Mouse (Mus musculus): Measurements from ENCODE around the gene Wdhd1. TPM values are rescaled to one million over a fixed set of nuclear protein-coding genes. Genes with fewer than 3 reads are reported as not detected.

Gene Wdhd1
- polyA plus RNA-seq, 1 experiment from 2014 or later: 22.9 TPM

GRCm38 (mm10) chr14:47236491-47236890, 40.2 kb downstream of the Wdhd1 start:
- no peaks in the 10 kb centered on the region for H3K27me3 ChIP-seq (replicated peaks)
- 93% methylated on average over 7 of the region's 7 CpGs for WGBS
- ATAC-seq (ENCODE audit: insufficient number of reproducible peaks, low FRiP score): no peak
- peaks cover 16% of the 10 kb centered on the region for H3K4me1 ChIP-seq (replicated peaks)
- H3K27ac ChIP-seq (ENCODE audit: poor library complexity, severe bottlenecking): no peak overlapping the region
- no peak overlapping the region for H3K4me3 ChIP-seq
- peaks cover 8% of the 10 kb centered on the region; the same call in 1 of the 2 replicates for H3K36me3 ChIP-seq
- no peak overlapping the region for H3K4me2 ChIP-seq
- H3K9ac ChIP-seq: no peak overlapping the region
- peaks cover 12% of the 10 kb centered on the region for H3K9me3 ChIP-seq (replicated peaks)

GRCm38 (mm10) chr14:47234526-47235250, 42.0 kb downstream of the Wdhd1 start:
- H3K4me3 ChIP-seq: no peak overlapping the region
- H3K4me2 ChIP-seq: no peak overlapping the region
- H3K4me1 ChIP-seq (replicated peaks): peaks cover 6% of the 10 kb centered on the region; the same call in 1 of the 2 replicates
- H3K27ac ChIP-seq (ENCODE audit: poor library complexity, severe bottlenecking): no peak overlapping the region
- 59% methylated on average over 5 of the region's 5 CpGs for WGBS
- no peak overlapping the region for H3K9ac ChIP-seq
- 0 out of 2 replicates have a peak, but pooled peaks cover 2% of the 10 kb centered on the region for H3K36me3 ChIP-seq
- H3K27me3 ChIP-seq (replicated peaks): no peaks in the 10 kb centered on the region
- peaks cover 12% of the 10 kb centered on the region for H3K9me3 ChIP-seq (replicated peaks)
- no peak for ATAC-seq (ENCODE audit: insufficient number of reproducible peaks, low FRiP score)

DNA sequence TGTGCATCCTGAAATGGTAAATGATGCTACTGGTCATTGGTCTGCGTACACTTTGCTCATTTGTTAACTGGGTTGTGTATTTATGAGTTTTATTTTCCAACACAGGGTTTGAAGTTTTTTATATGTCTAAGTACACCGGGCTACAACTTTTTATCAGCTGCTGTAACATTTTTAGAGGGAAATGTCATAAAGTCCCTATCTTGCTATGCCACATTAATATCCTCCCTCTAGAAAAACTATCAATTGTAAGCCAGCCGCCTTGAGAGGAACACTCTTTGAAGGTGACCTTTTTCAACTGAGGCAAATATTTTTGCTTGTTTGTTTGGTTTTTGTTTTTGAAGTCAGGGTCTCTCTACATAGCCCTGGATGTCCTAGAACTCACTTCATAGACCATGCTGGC, 42.6 kb downstream of the Wdhd1 start:
- no peak overlapping the region for H3K27ac ChIP-seq (ENCODE audit: poor library complexity, severe bottlenecking)
- WGBS: 63% methylated on average over 3 of the region's 3 CpGs
- H3K4me3 ChIP-seq: no peak overlapping the region
- ATAC-seq (ENCODE audit: insufficient number of reproducible peaks, low FRiP score): no peak
- H3K9ac ChIP-seq: no peak overlapping the region
- no peaks in the 10 kb centered on the region for H3K27me3 ChIP-seq (replicated peaks)
- peaks cover 9% of the 10 kb centered on the region; the same call in 1 of the 2 replicates for H3K4me1 ChIP-seq (replicated peaks)
- peaks cover 12% of the 10 kb centered on the region for H3K9me3 ChIP-seq (replicated peaks)
- 0 out of 2 replicates have a peak, but pooled peaks cover 2% of the 10 kb centered on the region for H3K36me3 ChIP-seq
- no peak overlapping the region for H3K4me2 ChIP-seq

DNA sequence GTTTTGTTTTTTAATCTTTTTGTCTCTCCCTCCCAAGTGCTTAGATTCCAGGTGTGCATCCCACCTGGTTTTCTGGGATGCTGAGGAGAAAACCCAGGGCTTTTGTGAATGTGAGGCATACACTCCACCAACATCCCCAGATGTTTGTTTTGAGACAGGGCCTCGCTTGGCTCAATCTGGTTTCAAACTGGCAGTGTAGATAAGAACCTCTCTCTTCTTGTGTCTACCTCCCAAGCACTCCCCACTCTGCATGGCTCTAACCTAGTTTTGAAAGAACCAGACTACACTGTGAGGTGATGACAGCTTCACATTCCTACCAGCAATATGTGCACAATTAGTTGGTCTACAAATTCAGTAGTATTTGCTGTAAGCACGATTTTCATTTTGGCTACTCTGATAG, 43.1 kb downstream of the Wdhd1 start:
- no peak overlapping the region for H3K4me3 ChIP-seq
- 0 out of 2 replicates have a peak, but pooled peaks cover 2% of the 10 kb centered on the region for H3K36me3 ChIP-seq
- H3K4me1 ChIP-seq (replicated peaks): peaks cover 9% of the 10 kb centered on the region; the same call in 1 of the 2 replicates
- no peak overlapping the region for H3K27ac ChIP-seq (ENCODE audit: poor library complexity, severe bottlenecking)
- H3K9me3 ChIP-seq (replicated peaks): peaks cover 12% of the 10 kb centered on the region
- no peak overlapping the region for H3K9ac ChIP-seq
- peak; percentile 77 for ATAC-seq (ENCODE audit: insufficient number of reproducible peaks, low FRiP score)
- no peaks in the 10 kb centered on the region for H3K27me3 ChIP-seq (replicated peaks)
- H3K4me2 ChIP-seq: no peak overlapping the region
- 14% methylated on average over 2 of the region's 2 CpGs for WGBS

DNA sequence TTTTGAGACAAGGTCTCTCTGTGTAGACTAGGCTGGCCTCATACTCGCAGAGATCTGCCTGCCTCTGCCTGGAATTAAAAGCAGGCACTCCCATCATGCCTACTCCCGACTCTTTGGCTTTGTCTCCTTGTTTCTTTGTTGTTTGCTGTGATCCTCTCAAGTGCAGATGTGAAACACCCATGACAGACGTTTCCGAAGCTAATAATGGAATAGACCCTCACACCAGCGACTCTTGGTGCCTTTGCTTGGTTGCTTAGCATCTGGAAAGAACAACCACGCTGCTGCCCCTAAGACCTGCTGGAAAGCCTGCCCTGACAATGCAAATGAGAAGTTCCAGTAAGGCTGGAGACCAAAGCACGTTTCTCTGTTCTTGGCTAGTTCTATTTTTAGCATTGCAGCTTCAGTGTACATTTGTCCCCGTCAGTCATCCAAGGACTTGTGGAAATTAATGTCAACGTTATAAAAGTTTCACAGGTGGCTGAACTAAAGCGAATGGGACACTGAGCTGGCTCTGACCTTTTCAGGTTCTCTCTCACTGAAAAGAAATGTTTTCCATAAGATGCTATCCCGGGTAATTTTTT, 46.8 kb downstream of the Wdhd1 start:
- H3K27ac ChIP-seq (ENCODE audit: poor library complexity, severe bottlenecking): peak overlapping the region; percentile 64; the same call in 1 of the 2 replicates
- H3K9me3 ChIP-seq (replicated peaks): 0 out of 2 replicates have a peak, but pooled peaks cover 2% of the 10 kb centered on the region
- H3K4me2 ChIP-seq: no peak overlapping the region
- no peaks in the 10 kb centered on the region for H3K27me3 ChIP-seq (replicated peaks)
- H3K4me1 ChIP-seq (replicated peaks): peaks cover 9% of the 10 kb centered on the region; the same call in 1 of the 2 replicates
- no peak overlapping the region for H3K9ac ChIP-seq
- H3K4me3 ChIP-seq: no peak overlapping the region
- ATAC-seq (ENCODE audit: insufficient number of reproducible peaks, low FRiP score): no peak
- no peaks in the 10 kb centered on the region for H3K36me3 ChIP-seq
- 57% methylated on average over 11 of the region's 11 CpGs for whole genome bisulfite sequencing

GRCm38 (mm10) chr14:47225931-47226330, 50.7 kb downstream of the Wdhd1 start:
- Histone ChIP-seq H3K4me3 (no peak overlapping the region), H3K36me3 (no peaks in the 10 kb centered on the region), H3K9ac (no peak overlapping the region), H3K4me2 (no peak overlapping the region), H3K4me1 (replicated peaks) (peaks cover 4% of the 10 kb centered on the region; the same call in 1 of the 2 replicates), H3K27ac (ENCODE audit: poor library complexity, severe bottlenecking) (no peak overlapping the region), H3K9me3 (replicated peaks) (0 out of 2 replicates have a peak, but pooled peaks cover 2% of the 10 kb centered on the region), H3K27me3 (replicated peaks) (no peaks in the 10 kb centered on the region)
- ATAC-seq (ENCODE audit: insufficient number of reproducible peaks, low FRiP score): no peak
- WGBS: 88% methylated on average over 8 of the region's 8 CpGs

- Histone ChIP-seq H3K4me3 (no peak overlapping the region), H3K9ac (no peak overlapping the region), H3K4me1 (replicated peaks) (peaks cover 3% of the 10 kb centered on the region; the same call in 1 of the 2 replicates), H3K27me3 (replicated peaks) (no peaks in the 10 kb centered on the region), H3K27ac (ENCODE audit: poor library complexity, severe bottlenecking) (no peak overlapping the region), H3K4me2 (no peak overlapping the region), H3K36me3 (no peaks in the 10 kb centered on the region), H3K9me3 (replicated peaks) (0 out of 2 replicates have a peak, but pooled peaks cover 2% of the 10 kb centered on the region)
- WGBS: 76% methylated on average over 10 of the region's 10 CpGs
- ATAC-seq (ENCODE audit: insufficient number of reproducible peaks, low FRiP score): no peak
Measured at GRCm38 (mm10) chr14:47224476-47225325, 52.0 kb downstream of the Wdhd1 start.

DNA sequence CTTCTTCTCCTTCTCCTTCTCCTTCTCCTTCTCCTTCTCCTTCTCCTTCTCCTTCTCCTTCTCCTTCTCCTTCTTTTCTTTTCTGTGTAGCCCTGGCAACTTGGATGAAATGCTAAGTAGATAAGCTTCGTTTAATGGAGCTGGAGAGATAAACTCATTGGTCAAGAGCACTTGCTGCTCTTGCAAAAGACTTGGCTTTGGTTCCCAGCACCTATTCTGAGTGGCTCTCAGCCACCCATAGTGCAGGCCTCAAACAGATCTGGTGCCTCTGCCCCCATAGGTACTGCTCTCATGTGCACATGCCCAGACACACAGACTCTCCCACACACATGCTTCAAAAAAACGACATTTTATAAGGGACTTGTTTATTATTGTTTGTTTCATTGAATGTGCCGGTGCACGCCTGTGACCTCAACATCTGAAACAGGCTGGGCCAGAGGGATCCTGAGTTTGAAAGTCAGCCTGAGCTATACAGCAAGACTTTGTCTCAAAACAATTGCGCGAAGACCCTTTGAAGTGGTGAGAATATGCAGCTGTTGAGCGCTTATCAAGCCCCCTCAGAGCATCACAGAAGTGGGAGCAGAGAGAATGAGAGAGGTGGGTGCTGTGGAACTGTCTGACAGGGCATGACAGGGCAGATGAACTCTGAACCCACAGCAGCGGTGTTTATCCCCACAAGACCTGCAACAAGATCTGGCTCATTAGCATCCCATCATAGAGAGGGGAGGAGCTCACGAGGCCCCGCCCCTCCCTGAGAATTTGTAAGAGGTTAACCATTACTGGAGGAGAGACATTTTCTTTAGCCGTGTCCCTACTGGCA, 53.8 kb downstream of the Wdhd1 start:
- no peak overlapping the region for H3K4me3 ChIP-seq
- no peak for ATAC-seq (ENCODE audit: insufficient number of reproducible peaks, low FRiP score)
- no peaks in the 10 kb centered on the region for H3K4me1 ChIP-seq (replicated peaks)
- no peak overlapping the region for H3K27ac ChIP-seq (ENCODE audit: poor library complexity, severe bottlenecking)
- 75% methylated on average over 11 of the region's 11 CpGs for WGBS
- H3K9me3 ChIP-seq (replicated peaks): 0 out of 2 replicates have a peak, but pooled peaks cover 2% of the 10 kb centered on the region
- H3K4me2 ChIP-seq: no peak overlapping the region
- no peak overlapping the region for H3K9ac ChIP-seq
- H3K27me3 ChIP-seq (replicated peaks): no peaks in the 10 kb centered on the region
- no peaks in the 10 kb centered on the region for H3K36me3 ChIP-seq

GRCm38 (mm10) chr14:47221567-47221966, 55.1 kb downstream of the Wdhd1 start:
- Histone ChIP-seq H3K4me1 (replicated peaks) (no peaks in the 10 kb centered on the region), H3K9me3 (replicated peaks) (0 out of 2 replicates have a peak, but pooled peaks cover 2% of the 10 kb centered on the region), H3K4me3 (no peak overlapping the region), H3K9ac (no peak overlapping the region), H3K27me3 (replicated peaks) (no peaks in the 10 kb centered on the region), H3K36me3 (no peaks in the 10 kb centered on the region), H3K27ac (ENCODE audit: poor library complexity, severe bottlenecking) (no peak overlapping the region), H3K4me2 (no peak overlapping the region)
- WGBS: 80% methylated on average over 11 of the region's 11 CpGs
- ATAC-seq (ENCODE audit: insufficient number of reproducible peaks, low FRiP score): no peak

- H3K27ac ChIP-seq (ENCODE audit: poor library complexity, severe bottlenecking): no peak overlapping the region
- H3K4me3 ChIP-seq: no peak overlapping the region
- WGBS: 74% methylated on average over 8 of the region's 8 CpGs
- H3K27me3 ChIP-seq (replicated peaks): no peaks in the 10 kb centered on the region
- no peak for ATAC-seq (ENCODE audit: insufficient number of reproducible peaks, low FRiP score)
- H3K36me3 ChIP-seq: no peaks in the 10 kb centered on the region
- no peaks in the 10 kb centered on the region for H3K4me1 ChIP-seq (replicated peaks)
- no peak overlapping the region for H3K9ac ChIP-seq
- no peak overlapping the region for H3K4me2 ChIP-seq
- H3K9me3 ChIP-seq (replicated peaks): 0 out of 2 replicates have a peak, but pooled peaks cover 2% of the 10 kb centered on the region
Measured at GRCm38 (mm10) chr14:47220231-47221025, 56.2 kb downstream of the Wdhd1 start.
